Mouse (Mus musculus): Measurements from ENCODE around the gene Top2a.

Top2a gene

DNA sequence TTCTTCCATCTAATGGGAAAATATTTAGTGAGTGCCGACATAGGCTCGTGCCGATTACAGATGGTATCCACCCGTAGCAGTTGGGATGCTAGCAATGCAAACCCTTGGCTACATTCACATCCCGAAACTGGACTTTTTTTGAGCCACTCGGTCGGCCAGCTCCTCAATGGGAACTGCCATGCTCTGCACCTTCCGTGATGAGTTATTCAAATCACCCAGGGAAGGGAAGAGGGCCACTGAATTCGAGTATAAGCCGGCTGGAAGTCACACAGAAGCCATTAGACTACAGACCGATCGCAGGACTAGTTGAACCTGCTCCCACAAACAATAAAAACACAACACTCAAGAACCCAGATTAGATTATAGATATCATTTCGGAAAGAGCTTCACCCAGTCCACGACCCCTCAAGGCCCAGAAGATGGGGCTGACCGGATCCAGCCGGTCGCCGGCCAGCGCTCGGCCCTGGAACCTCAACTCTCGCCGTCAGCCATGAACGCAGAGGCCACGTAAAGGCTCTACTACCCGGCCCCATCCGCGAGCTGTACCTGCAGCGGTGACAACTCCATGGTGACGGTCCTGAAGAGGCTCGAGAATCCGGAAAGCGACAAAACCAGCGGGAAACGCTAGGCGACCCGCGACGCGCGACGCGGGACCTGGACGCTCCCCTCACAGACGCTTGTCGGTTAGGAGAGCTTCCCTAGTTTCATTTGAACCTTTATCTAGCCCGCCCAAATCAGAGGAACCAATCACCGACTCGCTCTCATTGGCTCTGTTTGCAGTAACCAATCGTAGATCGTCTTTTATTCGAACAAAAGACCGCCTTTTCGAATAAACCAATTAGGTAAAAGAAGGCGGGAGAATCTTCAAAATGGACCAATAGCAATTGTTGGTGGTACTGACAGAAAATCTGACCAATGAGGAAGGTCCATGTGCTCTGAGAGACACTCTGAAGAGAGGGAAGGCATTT lies at the start of gene Top2a:
Top2a (minus strand) TSS at position 690 of the 968 bp plus-strand sequence.
- DNase-seq (ENCODE audit: low read depth) = peak; percentile 100

DNA sequence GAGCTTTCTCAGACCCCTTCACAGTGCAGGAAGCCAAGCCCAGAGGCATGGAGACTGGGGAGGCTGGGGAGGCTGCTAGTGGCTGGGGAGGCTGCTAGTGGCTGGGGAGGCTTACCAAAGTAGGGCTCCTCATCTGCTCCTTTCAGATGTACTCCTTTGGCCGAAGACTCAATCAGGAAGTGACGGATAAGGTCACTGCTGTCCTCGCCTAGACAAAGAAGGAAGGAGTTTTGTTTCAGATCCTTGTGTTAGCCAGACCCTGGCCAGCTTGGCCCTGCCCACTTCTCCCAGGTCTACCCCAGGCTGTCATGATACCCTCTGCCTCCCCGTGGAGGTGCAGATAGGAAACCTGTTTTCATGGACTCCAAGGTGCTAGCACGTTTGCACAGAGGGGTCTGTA lies 49.8 kb upstream of the Top2a start:
- no peak for DNase-seq (ENCODE audit: low read depth)

DNA sequence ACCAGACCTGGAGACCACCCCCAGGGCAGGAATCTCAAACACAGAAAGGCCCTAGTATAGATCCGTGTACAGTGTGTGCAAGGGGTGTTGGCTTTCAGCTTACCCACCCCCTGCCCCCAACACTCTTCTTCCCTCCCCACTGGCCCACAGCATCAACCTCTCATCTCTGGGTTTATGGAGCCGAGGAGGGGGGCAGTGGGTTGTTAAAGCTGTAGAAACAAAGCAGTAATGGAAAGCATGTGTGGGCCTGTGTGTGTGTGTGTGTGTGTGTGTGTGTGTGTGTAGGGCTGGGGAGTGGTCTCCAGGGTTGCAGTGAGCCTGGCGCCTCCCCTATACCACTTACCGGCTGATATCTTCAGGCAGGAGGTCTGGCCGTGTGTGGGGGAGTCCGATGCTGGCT lies 47.9 kb upstream of the Top2a start:
- no peak for DNase-seq (ENCODE audit: low read depth)

DNA sequence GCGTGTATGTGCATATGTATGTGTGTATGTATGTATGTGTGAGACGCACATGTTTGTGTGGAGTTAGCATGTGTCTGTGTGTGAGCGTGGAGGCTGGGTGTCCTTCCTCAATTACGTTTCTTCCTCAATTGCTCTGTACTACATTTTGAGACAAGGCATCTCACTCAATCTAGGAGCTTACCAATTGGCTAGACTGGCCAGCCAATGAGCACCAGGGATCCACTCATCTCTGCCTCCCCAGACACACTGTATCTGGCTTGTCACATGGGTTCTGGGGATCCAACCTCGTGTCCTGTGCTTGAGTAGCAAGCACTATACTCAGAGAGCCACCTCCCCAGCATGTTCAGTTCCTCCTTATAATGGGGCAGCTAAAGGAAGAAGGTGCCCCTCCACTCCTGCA lies 44.5 kb upstream of the Top2a start:
- DNase-seq (ENCODE audit: low read depth) = no peak

DNA sequence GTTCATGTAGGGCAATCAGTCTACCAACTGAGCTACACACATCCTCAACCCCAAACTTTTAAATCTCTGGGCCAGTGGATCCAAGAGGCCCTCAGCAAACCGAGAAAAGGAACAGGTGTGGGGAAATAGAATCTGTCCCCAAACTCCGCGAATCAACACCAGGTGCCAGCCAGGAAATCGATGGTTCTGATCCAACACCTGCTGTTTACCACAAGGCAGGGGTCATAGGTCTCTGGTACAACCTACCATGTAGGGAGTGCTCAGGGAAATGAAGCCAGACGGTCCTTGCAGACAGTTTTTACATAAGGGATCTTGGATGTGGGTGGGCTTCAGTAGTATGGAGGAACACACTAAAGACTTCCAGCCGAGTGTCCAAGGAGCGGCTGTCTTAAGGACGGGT lies 43.6 kb upstream of the Top2a start:
- no peak for DNase-seq (ENCODE audit: low read depth)

DNA sequence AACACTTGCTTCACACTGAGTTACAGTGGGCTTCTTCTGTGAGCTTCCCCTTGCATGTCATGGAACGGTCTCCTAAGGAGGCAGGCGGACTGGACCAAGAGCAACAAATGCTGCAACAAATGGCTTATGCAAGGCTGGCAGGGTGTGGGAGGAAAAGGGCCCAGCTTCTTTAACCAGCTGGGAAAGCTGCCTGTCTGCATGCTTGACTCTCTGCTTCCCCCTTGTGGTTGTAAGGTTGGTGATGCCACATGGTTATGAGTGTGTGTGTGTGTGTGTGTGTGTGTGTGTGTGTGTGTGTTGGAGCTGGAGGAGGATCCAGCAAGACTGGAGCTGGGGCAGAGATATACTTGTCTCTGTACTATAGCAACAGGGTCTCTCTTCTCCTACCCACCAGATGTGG lies 42.0 kb upstream of the Top2a start:
- DNase-seq (ENCODE audit: low read depth) = peak; percentile 91

DNA sequence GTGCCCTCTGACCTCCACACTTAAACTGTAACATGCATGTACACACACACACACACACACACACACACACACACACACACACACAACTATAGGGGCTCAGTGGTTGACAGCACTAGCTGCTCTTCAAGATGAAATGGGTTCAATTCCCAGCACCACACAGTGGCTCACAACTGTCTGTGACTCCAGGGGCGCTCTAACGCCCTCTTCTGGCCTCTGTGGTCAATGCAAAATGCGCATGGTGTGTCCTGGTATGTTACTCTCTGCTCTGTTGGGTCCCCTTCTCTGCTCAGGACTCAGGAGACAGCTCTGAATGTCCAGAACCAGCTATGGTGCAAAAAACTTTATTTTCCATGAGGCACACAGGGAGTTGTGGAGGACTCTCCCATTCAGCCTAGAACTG lies 41.4 kb upstream of the Top2a start:
- DNase-seq (ENCODE audit: low read depth) = peak; percentile 41

DNA sequence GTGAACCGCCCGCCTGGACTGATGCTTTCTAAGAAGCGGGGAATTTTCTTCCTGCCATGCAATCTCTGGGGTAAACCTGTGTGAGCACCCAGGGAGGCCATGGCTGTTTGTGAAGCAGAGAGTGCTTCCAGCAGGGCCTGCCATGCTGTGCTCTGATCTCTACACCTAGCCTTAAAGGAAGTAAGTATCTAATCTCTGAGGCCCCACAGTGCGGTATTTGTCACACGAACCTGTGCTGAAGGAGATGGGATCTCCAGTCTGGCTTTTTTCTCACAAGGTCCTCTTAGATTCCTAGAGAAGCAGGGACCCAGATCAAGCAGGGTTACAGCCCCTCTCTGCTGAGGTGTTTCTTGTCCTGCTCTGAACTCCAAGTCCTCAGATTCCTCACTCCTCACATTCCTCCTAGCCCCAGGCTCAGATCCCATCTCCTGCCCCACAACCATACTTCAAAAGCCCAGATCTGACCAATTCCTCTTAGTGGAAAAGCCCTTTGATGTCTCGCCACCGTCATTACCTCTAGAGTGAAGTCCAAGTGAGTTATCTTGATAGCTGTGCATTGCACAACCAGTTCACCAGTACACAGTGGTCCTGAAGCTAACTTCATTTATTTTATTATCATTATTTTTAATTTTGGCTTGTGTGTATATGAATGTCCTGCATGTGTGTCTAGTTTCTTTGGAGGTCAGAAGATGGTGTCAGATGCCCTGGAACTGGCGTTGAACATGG lies 39.6 kb upstream of the Top2a start:
- peak; percentile 45 for DNase-seq (ENCODE audit: low read depth)

DNA sequence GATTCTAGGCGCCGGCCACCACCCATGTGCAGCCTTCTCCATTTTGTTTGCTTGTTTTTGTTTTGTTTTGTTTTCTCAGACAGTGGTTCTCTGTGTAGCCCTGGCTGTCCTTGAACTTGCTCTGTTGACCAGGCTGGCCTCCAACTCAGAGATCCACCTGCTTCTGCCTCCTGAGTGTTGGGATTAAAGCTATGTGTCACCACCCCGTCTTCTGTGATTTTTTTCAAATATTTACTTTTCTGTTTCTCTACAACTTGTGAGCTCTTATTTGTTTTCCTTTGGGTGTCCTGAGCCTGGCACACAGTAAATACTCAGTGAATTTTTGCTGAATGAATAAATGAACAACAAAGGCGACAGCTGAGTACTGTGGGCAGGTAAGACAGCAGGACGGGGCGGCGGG lies 38.7 kb upstream of the Top2a start:
- DNase-seq (ENCODE audit: low read depth) = no peak

DNA sequence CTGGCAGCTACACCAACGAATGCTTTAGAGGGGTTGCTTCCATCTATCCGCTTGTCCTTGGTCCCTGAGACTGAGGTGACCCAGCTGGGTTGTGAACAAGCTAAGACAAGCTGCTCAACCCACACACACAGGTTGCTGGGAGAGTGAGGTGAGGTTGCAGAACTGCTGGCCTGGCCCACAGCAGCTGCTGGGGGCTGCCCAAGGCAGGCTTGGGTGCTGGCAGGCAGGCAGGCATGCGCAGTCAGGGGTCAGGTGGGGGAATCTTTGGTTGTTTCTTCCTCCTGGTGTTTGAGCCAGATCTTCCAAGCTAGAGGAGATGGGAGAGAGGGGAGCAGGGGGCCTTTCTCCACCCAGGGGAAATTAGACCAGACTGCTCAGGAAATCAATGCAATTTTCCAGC lies 36.4 kb upstream of the Top2a start:
- DNase-seq (ENCODE audit: low read depth) = no peak

DNA sequence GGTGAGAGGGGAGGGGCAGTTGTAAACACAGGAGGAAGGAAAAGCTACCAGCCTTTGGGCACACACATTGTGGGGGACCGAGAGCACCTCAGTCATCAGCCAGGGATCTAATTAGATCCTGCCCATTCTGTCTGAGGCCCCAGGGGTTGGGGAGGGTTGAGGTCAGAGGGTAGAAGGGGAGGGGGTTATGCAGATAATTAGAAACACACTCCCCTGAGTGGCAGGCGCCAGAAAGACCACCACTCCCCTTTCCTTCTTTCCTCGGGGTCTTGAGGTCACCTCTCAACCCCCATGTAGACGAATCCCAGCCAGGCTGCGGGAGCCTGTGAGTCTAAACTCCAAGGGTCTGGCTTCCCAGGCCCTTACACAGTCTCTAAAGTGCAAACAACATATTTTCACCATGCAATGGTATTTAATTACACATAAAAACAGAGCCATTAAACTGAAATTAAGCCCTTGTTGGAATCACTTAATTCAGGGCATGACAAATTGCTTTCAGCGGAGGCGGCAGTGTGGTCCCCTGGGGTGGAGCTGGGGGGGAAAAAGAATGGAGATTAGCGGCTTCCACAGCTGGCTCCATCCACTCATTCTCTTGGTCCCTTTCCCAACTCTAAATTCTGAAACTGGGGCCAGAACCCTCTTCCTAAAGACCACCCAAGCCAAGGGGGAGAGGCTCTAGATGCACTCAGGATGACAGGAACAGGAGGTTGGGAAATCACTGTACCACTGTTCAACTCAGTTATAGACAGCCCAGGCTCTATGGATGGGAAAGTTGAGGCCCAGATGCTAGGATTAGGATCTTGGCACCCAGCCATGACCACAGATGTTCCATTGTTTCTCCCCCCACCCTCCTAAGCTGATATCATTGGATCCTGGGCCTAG lies 31.8 kb upstream of the Top2a start:
- no peak for DNase-seq (ENCODE audit: low read depth)

DNA sequence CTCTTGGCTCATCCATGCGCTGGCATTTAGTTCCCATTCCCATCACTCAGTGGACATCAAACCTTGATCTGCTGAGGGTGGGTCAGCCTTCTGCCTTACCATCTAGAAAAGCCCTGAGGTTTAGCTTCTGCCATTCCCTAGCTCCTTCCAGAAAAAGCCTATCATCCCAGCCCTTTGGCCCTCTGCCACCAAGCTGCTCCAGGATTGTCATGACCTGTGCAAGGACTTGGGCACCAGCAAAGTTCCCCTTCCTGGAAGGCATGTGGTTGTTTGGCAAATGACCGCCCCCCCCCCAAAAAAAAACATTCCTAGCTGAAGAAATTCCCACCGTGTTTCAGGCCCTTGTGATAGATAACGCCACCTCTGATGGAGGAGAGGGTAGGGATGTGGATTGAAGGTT lies 31.2 kb upstream of the Top2a start:
- no peak for DNase-seq (ENCODE audit: low read depth)

DNA sequence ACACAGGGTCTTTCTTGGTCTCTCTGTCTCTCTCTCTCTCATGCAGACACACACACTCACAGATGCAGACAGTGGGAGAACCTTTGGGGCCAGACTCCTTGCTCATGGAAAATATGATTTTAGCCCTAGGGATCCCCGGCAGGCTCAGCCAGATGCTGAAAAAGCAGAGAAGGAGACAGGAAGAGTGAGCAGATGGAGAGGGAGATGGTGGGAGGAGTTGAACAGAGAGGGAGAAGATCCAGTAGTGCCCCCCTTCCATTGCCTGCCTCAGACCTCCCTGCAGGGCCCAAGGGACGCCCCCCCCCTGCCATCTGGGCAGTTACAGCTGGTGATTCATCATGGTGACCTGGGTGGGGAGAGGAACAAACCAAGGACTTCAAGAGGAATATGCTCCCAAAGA lies 23.7 kb upstream of the Top2a start:
- DNase-seq (ENCODE audit: low read depth) = no peak

DNA sequence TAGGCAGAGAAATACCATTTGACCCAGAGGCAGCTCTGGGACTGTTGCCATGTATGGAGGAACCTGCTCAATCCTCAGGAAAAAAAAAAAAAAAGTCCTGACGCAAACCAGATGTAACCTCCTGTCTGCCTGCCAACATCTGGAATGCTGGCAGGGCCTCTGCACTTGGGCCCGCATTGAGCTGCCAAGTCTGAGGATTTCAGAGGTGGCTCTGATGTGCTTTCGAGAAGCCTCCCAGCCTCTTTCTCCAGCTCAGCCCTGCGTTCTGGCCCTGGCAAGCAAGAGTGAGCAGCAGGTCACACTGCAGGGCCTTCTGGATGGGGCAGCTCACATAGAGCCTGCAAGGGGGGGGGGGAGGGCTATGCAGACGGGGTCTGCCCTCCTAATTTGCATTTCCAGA lies 23.1 kb upstream of the Top2a start:
- no peak for DNase-seq (ENCODE audit: low read depth)

DNA sequence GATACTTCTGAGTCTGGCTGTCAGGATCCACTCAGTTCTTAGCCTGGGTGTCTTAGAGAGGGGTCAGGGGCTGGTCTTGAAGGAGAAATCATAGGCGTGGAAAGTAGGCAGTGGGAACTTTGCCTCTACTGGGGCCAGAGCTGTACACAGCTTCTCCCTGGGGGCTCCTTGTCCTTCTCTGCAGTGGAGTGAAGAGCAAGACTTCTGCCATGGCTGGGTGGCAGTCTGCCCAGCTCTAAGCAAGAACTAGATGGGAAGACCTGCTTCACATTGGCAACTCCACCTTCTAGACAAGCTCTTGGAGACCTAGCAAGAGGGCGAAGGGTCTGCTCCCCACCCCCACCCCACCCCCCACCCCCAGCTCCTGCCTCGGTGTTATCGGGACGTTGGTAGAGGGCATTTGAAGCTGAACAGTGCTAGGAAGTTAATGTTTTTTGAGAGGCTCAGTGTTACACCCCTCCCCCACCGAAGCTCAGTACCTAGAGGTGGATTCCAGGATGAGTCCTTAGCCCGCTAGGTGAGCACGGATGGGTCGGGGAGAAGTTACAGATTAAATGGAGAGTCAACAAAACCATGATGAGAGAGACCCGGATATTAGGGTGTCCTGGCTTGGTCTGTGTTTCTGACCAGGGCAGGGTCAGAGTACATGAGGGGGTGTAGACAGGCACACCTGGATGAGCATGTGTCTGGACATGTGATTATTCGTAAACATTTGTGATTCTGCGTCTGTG lies 21.3 kb upstream of the Top2a start:
- DNase-seq (ENCODE audit: low read depth) = no peak

DNA sequence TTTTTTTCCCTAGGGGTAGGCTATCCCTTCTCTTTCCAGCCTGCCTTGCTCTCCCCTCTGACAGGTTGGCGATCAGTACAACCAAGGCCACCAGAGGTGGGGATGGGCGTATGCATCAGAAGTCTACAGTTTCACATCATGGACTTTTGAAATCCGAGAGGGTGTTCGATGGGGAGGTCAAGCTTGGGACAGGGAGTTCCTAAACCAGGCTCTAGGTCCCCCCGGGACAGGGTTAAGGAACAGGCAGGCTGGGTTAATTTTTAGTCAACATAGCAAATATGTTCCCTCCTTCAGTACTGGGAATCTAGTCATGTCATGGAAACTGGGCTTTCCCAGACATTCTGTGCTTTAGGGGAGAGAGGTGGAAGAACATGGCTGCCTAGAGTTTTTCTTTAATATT lies 20.3 kb upstream of the Top2a start:
- DNase-seq (ENCODE audit: low read depth) = no peak

DNA sequence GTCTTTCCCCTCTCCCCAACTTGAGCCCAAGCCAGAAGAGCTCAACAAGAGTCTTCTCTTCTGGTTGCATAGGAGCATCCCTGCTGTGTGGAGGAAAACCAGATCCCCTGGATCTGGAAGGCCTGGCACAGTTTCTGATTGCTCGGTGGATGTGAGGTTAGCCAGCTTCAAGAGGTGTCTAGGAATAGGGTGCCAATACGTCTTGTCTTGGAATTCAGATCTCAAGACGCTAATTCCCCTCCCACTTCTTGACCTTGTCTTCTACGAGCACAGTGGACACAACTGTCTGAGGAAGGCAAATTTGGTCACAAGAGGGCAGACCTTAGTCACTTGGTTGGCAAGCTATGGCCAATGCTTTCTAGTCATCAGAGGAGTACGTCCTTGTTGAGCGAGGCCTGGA lies 19.6 kb upstream of the Top2a start:
- DNase-seq (ENCODE audit: low read depth) = peak; percentile 54

DNA sequence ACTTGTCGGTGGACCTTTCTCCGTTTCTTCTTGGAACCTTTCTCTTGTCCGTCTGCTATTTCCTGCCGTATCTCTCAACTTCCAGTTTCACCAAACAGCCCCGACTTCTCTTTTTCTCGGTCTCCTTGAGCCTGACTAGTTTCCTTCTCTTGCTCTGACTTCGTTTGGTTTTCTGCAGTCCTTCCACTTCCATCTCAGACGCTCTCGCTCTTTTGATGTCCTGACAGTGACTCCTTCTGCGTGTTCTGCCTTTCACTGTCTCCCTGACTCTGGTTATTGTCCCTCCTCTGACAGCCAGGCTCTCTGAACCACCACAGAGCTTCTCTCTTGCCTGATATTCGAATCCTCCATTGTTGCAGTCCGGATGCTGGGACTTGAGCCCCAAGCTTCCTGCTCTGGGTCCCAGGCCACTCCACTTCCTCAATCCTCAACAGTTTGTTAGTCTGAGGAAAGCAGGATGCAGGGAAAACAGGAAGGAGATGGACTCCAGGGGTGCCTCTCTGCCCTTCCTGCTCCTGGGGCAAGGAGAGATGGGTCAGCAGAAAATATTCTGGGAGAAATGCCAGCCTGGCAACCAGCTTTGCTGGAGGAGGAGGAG lies 18.9 kb upstream of the Top2a start:
- peak; percentile 75 for DNase-seq (ENCODE audit: low read depth)

DNA sequence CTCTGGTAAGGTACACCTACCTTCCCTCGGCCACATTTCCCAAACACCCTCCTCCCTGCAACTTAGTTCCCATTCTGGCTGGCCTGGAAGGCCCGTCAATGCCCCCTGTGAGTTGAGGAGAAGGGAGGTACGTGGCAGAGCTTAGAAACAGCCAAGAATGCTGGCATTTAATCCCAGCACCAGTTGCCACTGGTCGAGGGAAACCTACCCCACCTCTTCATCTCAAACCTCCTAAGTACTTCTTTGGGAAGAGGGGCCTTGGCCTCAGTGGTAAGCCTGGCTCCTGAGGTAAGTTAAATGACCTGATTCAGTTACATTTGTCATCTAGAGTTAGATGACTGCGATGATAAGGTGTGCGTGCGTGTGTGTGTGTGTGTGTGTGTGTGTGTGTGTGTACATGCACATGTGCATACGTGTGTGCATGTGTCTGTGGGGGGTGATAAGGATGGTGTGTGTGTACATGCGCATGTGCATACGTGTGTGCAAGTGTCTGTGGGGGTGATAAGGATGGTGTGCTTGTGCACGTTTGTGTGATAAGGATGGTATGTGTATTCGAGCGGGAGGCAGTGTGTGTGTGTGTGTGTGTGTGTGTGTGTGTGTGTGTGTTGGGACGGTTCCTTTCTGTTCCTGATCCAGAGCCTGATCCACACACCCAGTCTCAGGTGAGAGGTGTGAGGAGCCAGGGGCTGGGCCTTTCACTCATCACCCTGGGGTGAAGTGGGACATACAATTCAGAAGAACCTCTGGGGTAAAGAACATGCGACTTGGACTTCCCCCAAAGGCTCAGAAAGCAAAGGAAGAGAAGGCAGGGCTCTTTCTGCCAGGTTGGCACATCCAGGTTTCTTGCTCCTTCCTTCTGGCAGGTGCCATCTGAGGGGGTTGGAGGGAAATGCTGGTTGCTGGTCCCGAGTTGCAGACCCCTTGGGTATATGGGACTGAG lies 18.1 kb upstream of the Top2a start:
- DNase-seq (ENCODE audit: low read depth) = peak; percentile 60
